Mouse (Mus musculus) midbrain, embryonic 14.5 days (tissue): ENCODE measurements at regions not wholly inside any gene's neighbourhood (a gene's known extent, or its start where the extent isn't known, plus 50 kb on each side); places are given as distances from the start of the nearest gene placed in this dataset.

Experiments used
- ATAC-seq: fragments of 200-750 bp; cut with Nextera tagmentation; 2 replicates; pipeline ENCODE4 v1.8.0; 2017; ENCODE audit warnings: moderate number of reproducible peaks, moderate library complexity; ENCODE audit not compliant: low FRiP score, low TSS enrichment
- DNase-seq: peaks from one replicate; pipeline ENCODE4 v3.0.0-alpha.2; 2015
- H3K27ac ChIP-seq: fragments of 300-500 bp; sonication (generic); replicated peaks from 2 replicates; pipeline ENCODE4 v1.5.1; 2014; ENCODE audit warnings: mild to moderate bottlenecking, low read depth, low read length, moderate library complexity
- H3K27me3 ChIP-seq: fragments of 300-500 bp; sonication (generic); 2 replicates; pipeline ENCODE4 v1.6.1; 2014; ENCODE audit warnings: low read length, control low read depth, mixed read lengths; ENCODE audit not compliant: control insufficient read depth, insufficient read depth
- H3K36me3 ChIP-seq: fragments of 300-500 bp; sonication (generic); 2 replicates; pipeline ENCODE4 v1.6.1; 2014; ENCODE audit warnings: low read length, control low read depth; ENCODE audit not compliant: control insufficient read depth, insufficient read depth
- H3K4me1 ChIP-seq: fragments of 300-500 bp; sonication (generic); 2 replicates; pipeline ENCODE4 v1.6.1; 2014; ENCODE audit warnings: mild to moderate bottlenecking, antibody characterized with exemption, low read length, control low read depth; ENCODE audit not compliant: control insufficient read depth, insufficient read depth
- H3K4me2 ChIP-seq: fragments of 300-500 bp; sonication (generic); 2 replicates; pipeline ENCODE4 v1.6.1; 2014; ENCODE audit warnings: mild to moderate bottlenecking, low read length, moderate library complexity
- H3K4me3 ChIP-seq: fragments of 300-500 bp; sonication (generic); replicated peaks from 2 replicates; pipeline ENCODE4 v1.5.1; 2014; ENCODE audit warnings: low read depth, low read length
- H3K9ac ChIP-seq: fragments of 300-500 bp; sonication (generic); replicated peaks from 2 replicates; pipeline ENCODE4 v1.6.1; 2014; ENCODE audit warnings: mild to moderate bottlenecking, low read length, moderate library complexity
- H3K9me3 ChIP-seq: fragments of 300-500 bp; sonication (generic); 2 replicates; pipeline ENCODE4 v1.6.1; 2016; ENCODE audit warnings: low read length, control low read depth, mixed read lengths; ENCODE audit not compliant: control insufficient read depth
- WGBS: fragments of 180-500 bp; shearing (Covaris S2); extraction: QIAGEN DNeasy Blood & Tissue Kit; methylation state at CpG from one replicate; pipeline ENCODE4 v1.1.7; 2014; 5-methylcytosine and 5-hydroxymethylcytosine counted together

DNA sequence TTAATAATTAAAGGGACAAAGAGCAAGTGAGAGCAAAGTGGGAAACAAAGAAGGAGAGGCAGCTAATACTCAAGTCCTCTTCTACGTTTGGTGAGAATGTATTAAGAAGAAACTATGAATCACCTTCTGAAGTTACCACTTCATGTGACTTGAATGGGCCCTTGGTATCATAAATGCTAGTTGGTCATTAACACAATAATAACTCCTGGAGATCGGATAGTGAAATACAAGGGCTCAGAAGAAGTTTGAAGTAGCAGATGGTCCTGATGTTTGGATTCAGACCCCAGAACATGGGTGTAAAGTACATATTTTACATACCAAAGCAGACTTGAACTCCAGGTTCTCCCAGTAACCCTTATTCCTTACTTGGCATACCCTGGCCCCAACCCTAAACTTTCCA is 535.4 kb upstream of the Cntnap5b start:
- Histone ChIP-seq H3K9me3 (no peaks in the 10 kb centered on the region), H3K36me3 (no peaks in the 10 kb centered on the region), H3K27me3 (no peaks in the 10 kb centered on the region), H3K4me3 (no peak overlapping the region), H3K4me2 (no peak overlapping the region), H3K27ac (no peak overlapping the region), H3K4me1 (no peaks in the 10 kb centered on the region), H3K9ac (no peak overlapping the region)
- DNase-seq (no peak), ATAC-seq (no peak)
- WGBS, result 84% methylated on average over 2 of the region's 2 CpGs

DNA sequence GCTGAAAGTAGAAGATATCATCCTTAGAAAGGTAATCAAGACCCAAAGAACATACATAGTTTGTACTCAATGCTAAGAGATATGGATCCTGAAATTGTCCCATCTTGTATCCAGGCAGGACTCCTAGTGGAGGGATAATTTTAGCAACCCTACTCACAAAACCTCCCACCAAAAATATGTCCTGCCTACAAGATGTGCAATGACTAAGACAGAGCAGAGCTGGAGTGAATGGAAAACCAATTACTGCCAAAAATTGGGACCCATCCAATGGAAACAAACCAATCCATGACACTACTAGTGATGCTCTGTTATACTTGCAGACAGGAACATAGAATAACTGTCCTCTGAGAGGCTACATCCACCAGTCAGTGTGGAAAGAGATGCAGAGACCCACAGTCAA is 487.0 kb upstream of the Cntnap5b start:
- Histone ChIP-seq H3K36me3 (no peaks in the 10 kb centered on the region), H3K4me2 (no peak overlapping the region), H3K27ac (no peak overlapping the region), H3K4me1 (no peaks in the 10 kb centered on the region), H3K9ac (no peak overlapping the region), H3K4me3 (no peak overlapping the region), H3K9me3 (no peaks in the 10 kb centered on the region), H3K27me3 (no peaks in the 10 kb centered on the region)
- no peak for DNase-seq
- ATAC-seq, result no peak

DNA sequence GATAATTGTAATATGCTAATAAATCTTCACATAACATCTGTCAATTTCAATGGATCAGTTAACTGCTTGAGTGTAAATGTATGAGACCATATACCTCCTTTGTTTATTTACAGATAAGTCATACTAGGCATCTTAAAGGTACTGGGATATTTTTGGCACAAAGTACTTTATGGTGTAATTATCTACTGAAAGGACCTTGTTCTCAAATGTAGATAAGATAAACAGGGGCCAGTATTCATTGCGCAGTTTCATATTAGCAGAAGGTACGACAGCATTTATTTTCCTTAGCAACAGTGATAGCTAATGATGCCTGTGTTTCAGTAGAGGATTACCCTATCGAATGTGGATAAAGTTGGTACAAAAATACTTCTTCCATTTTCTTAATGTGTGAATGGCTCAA is 484.7 kb upstream of the Cntnap5b start:
- no peak for ATAC-seq

DNA sequence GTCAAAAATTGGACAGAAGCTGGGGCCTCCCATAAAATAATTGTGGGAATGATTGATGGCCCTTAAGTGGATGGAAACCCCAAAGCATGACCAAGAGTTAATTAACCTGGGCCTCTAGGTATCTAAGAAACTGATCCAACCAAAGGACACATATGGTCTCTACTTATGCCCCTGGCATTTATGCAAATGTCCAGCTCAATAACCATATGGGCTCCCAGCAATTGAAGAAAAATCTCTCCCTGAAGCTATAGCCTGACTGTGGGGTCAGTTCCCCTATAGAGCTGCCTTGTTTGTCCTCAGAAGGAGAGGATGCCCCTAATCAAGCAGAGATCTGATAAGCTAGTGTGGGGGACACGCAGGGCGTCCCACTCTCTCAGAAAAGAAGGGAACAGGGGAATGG is 473.4 kb upstream of the Cntnap5b start:
- ATAC-seq (no peak), DNase-seq (no peak)
- H3K27me3 ChIP-seq, result no peaks in the 10 kb centered on the region
- H3K4me1 ChIP-seq, result no peaks in the 10 kb centered on the region
- H3K4me2 ChIP-seq, result no peak overlapping the region
- no peak overlapping the region for H3K9ac ChIP-seq
- no peaks in the 10 kb centered on the region for H3K36me3 ChIP-seq
- no peak overlapping the region for H3K4me3 ChIP-seq
- 60% methylated on average over 2 of the region's 2 CpGs for WGBS
- no peak overlapping the region for H3K27ac ChIP-seq
- no peaks in the 10 kb centered on the region for H3K9me3 ChIP-seq

More for the DNA sequence above, 484.7 kb upstream of the Cntnap5b start:
- Histone ChIP-seq H3K9me3 (no peaks in the 10 kb centered on the region), H3K27ac (no peak overlapping the region), H3K36me3 (no peaks in the 10 kb centered on the region), H3K9ac (no peak overlapping the region), H3K4me3 (no peak overlapping the region), H3K4me1 (no peaks in the 10 kb centered on the region), H3K4me2 (no peak overlapping the region), H3K27me3 (no peaks in the 10 kb centered on the region)
- DNase-seq, result no peak
- WGBS, result 91% methylated on average over 3 of the region's 3 CpGs

DNA sequence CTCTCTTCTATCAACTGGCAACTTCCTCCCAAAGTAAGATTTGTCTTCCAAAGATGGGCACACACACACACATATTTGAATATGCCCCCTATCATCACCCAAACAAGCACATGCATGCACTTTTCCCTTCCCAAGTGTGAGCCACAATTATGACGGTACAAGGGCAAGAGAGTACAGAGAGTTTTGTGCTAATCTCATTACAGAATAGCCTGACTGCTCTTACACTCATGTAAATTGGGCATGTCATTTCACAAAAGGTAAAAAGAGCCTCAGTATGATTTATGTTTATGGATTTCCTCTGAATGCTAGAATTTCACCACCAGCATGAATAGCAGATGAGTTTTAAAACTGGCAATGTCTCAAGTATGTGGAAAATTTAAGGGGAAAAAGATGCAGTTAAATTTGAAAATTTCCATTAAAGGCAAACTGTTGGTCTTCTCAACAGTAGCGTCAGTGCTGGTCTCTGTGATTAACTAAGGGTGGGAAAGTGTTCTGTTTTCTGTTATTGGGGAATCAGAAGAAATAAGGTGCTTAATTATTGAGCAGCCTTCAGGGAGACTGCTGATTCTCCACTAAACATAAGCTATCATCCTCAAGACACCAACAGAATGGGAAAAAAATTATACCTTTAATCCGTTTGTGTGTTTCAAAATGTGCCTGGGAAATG is 455.4 kb upstream of the Cntnap5b start:
- no peaks in the 10 kb centered on the region for H3K9me3 ChIP-seq
- H3K36me3 ChIP-seq, result no peaks in the 10 kb centered on the region
- no peak overlapping the region for H3K4me2 ChIP-seq
- H3K4me1 ChIP-seq, result no peaks in the 10 kb centered on the region
- H3K9ac ChIP-seq, result no peak overlapping the region
- no peaks in the 10 kb centered on the region for H3K27me3 ChIP-seq
- no peak overlapping the region for H3K4me3 ChIP-seq
- peak; percentile 64; the same call in 1 of the 2 replicates for ATAC-seq
- H3K27ac ChIP-seq, result no peak overlapping the region
- no peak for DNase-seq
- WGBS, result 50% methylated on average over 3 of the region's 3 CpGs

DNA sequence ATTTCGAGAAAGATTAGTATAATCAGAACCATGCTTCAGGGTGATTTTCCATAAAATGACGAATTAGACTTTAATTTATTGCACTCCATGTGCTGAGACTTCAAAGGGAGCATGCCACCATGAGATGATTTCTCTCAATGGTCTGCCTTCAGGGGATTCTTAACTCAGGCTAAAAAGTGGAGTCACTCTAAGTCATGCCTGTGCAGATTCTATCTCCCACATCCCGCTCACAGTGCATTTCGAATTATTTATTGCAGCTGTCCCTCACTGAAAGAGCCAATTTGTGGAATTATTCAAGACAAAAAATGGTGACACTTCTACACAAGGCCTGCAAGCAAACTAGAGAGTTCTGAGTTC is 454.9 kb upstream of the Cntnap5b start:
- Histone ChIP-seq H3K9me3 (no peaks in the 10 kb centered on the region), H3K4me2 (no peak overlapping the region), H3K27me3 (no peaks in the 10 kb centered on the region), H3K27ac (no peak overlapping the region), H3K4me1 (no peaks in the 10 kb centered on the region), H3K4me3 (no peak overlapping the region), H3K36me3 (no peaks in the 10 kb centered on the region), H3K9ac (no peak overlapping the region)
- DNase-seq (peak; percentile 73), ATAC-seq (peak; percentile 81)
- 42% methylated on average over 4 of the region's 4 CpGs for WGBS
